Mouse (Mus musculus): Measurements from ENCODE around the gene Fig4. TPM values are rescaled to one million over a fixed set of nuclear protein-coding genes. Genes with fewer than 3 reads are reported as not detected.

The Fig4 gene
- polyA plus RNA-seq, 1 experiment: 7.8 TPM

DNA sequence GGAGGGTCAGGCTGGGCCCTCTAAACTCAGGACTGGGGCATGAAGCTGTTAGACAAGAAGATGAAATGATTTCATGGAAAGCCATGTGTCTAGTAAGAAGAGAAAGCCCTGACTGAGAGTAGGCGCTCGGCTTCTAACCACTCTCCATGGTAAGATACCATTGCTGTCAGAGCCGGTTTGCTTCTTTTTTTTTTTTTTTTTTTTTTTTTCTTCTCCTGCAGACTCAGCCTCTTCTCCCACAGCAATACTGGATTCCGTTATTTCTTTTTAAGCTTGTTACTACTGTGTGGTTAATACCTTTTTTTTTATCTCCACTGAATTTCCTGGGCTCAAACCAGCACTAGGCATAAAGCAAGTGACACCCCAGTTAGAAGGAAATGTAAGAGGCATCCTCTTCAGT, 151.2 kb downstream of the Fig4 start:
- Histone ChIP-seq H3K27me3 (ENCODE audit: control insufficient read depth, insufficient read depth, insufficient read length) (peaks cover 17% of the 10 kb centered on the region), H3K79me2 (ENCODE audit: control insufficient read depth, insufficient read depth) (no peaks in the 10 kb centered on the region), H3K36me3 (ENCODE audit: control insufficient read depth, insufficient read depth) (no peaks in the 10 kb centered on the region), H3ac (ENCODE audit: control insufficient read depth, insufficient read length, low read depth) (no peak overlapping the region), H3K79me3 (ENCODE audit: low read depth) (no peaks in the 10 kb centered on the region), H3K4me3 (ENCODE audit: insufficient read depth, poor library complexity, severe bottlenecking) (no peak overlapping the region)
- TF ChIP-seq FOSL1 (IDR thresholded peaks at IDR 0.05; ENCODE audit: insufficient read depth, low read length, poor library complexity, severe bottlenecking) (no peak), MYOG (IDR thresholded peaks at IDR 0.05; ENCODE audit: control insufficient read depth, extremely low read depth, insufficient read length) (no peak), USF1 (IDR thresholded peaks at IDR 0.05; ENCODE audit: low read depth) (no peak), CEBPB (IDR thresholded peaks at IDR 0.05; ENCODE audit: low read depth) (no peak), CTCF (IDR thresholded peaks at IDR 0.05; ENCODE audit: control insufficient read depth, insufficient read depth, insufficient read length) (no peak), MYOD1 (IDR thresholded peaks at IDR 0.05; ENCODE audit: control insufficient read depth, insufficient read length, low read depth) (no peak), MAX (IDR thresholded peaks at IDR 0.05) (no peak)

DNA sequence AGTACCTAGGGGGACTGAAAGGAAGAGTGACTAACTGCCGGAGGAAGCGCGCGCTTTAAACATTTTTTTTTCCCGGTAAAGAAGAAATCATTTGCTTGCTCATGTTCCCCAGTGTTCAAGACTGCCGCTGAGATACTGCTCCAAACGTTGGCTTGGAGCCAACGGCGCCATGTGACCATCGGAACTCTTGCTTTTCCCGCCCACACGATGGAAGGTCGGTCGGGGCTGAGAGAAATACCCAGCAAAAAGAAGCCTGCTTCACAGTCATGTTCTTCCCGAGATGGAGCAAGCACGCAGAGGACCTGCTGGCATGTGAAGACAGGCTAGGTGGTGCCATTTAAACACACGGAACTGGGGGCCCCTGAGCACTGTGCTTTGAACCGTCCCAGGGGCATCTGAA, 151.6 kb downstream of the Fig4 start:
- TF ChIP-seq MAX (IDR thresholded peaks at IDR 0.05) (no peak), CEBPB (IDR thresholded peaks at IDR 0.05; ENCODE audit: low read depth) (no peak), CTCF (IDR thresholded peaks at IDR 0.05; ENCODE audit: control insufficient read depth, insufficient read depth, insufficient read length) (no peak), USF1 (IDR thresholded peaks at IDR 0.05; ENCODE audit: low read depth) (peak; percentile 53)
- Histone ChIP-seq H3ac (ENCODE audit: control insufficient read depth, insufficient read length, low read depth) (no peak overlapping the region), H3K27me3 (ENCODE audit: control insufficient read depth, insufficient read depth, insufficient read length) (peaks cover 17% of the 10 kb centered on the region), H3K79me3 (ENCODE audit: low read depth) (no peaks in the 10 kb centered on the region), H3K36me3 (ENCODE audit: control insufficient read depth, insufficient read depth) (no peaks in the 10 kb centered on the region), H3K79me2 (ENCODE audit: control insufficient read depth, insufficient read depth) (no peaks in the 10 kb centered on the region), H3K4me3 (ENCODE audit: insufficient read depth, poor library complexity, severe bottlenecking) (no peak overlapping the region)

DNA sequence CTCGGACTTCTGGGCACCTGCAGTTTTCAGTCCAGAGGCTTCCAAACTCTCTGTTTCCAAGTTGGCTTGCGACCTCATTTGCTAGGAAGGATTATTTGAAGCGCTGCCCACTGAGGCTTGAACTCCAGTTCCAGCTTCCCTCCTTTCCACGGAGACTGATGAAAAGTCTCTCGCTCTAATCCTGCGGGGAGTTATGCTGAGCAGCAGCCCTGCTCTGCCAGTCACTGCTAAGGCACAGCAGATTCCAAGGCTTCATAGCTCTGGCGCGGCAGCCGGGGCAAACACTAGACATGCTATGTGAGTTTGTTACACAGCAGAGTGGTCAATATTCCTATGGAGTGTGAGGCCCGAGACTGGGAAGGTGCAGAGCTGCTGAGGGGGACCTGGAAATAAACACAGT, 152.0 kb downstream of the Fig4 start:
- Histone ChIP-seq H3K27me3 (ENCODE audit: control insufficient read depth, insufficient read depth, insufficient read length) (peaks cover 17% of the 10 kb centered on the region), H3K4me3 (ENCODE audit: insufficient read depth, poor library complexity, severe bottlenecking) (no peak overlapping the region), H3K36me3 (ENCODE audit: control insufficient read depth, insufficient read depth) (no peaks in the 10 kb centered on the region), H3K79me3 (ENCODE audit: low read depth) (no peaks in the 10 kb centered on the region), H3ac (ENCODE audit: control insufficient read depth, insufficient read length, low read depth) (no peak overlapping the region), H3K79me2 (ENCODE audit: control insufficient read depth, insufficient read depth) (no peaks in the 10 kb centered on the region)
- TF ChIP-seq MYOD1 (IDR thresholded peaks at IDR 0.05; ENCODE audit: control insufficient read depth, insufficient read length, low read depth) (no peak), CEBPB (IDR thresholded peaks at IDR 0.05; ENCODE audit: low read depth) (no peak), FOSL1 (IDR thresholded peaks at IDR 0.05; ENCODE audit: insufficient read depth, low read length, poor library complexity, severe bottlenecking) (no peak), USF1 (IDR thresholded peaks at IDR 0.05; ENCODE audit: low read depth) (no peak), MYOG (IDR thresholded peaks at IDR 0.05; ENCODE audit: control insufficient read depth, extremely low read depth, insufficient read length) (no peak), CTCF (IDR thresholded peaks at IDR 0.05; ENCODE audit: control insufficient read depth, insufficient read depth, insufficient read length) (no peak)

DNA sequence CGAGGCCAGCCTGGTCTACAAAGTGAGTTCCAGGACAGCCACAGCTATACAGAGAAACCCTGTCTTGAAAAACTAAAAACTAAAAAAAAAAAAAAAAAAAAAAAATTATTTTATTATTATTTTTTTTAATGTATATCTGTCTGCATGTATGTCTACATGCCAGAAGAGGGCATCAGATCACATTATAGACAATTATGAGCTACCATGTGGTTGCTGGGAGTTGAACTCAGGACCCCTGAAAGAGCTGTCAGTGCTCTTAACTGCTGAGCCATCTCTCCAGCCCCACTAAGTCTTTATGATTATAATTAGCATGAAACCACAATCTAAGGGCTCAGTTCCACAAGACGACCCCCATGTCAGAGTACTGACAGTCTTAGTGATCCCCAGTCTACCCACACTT, 152.6 kb downstream of the Fig4 start:
- H3K4me3 ChIP-seq (ENCODE audit: insufficient read depth, poor library complexity, severe bottlenecking): no peak overlapping the region
- no peak overlapping the region for H3ac ChIP-seq (ENCODE audit: control insufficient read depth, insufficient read length, low read depth)
- TF ChIP-seq MYOD1 (IDR thresholded peaks at IDR 0.05; ENCODE audit: control insufficient read depth, insufficient read length, low read depth) (no peak), FOSL1 (IDR thresholded peaks at IDR 0.05; ENCODE audit: insufficient read depth, low read length, poor library complexity, severe bottlenecking) (no peak), USF1 (IDR thresholded peaks at IDR 0.05; ENCODE audit: low read depth) (no peak), CEBPB (IDR thresholded peaks at IDR 0.05; ENCODE audit: low read depth) (no peak), CTCF (IDR thresholded peaks at IDR 0.05; ENCODE audit: control insufficient read depth, insufficient read depth, insufficient read length) (no peak), MAX (IDR thresholded peaks at IDR 0.05) (no peak), MYOG (IDR thresholded peaks at IDR 0.05; ENCODE audit: control insufficient read depth, extremely low read depth, insufficient read length) (no peak)
- no peaks in the 10 kb centered on the region for H3K36me3 ChIP-seq (ENCODE audit: control insufficient read depth, insufficient read depth)
- H3K79me2 ChIP-seq (ENCODE audit: control insufficient read depth, insufficient read depth): no peaks in the 10 kb centered on the region
- peaks cover 17% of the 10 kb centered on the region for H3K27me3 ChIP-seq (ENCODE audit: control insufficient read depth, insufficient read depth, insufficient read length)
- H3K79me3 ChIP-seq (ENCODE audit: low read depth): no peaks in the 10 kb centered on the region

DNA sequence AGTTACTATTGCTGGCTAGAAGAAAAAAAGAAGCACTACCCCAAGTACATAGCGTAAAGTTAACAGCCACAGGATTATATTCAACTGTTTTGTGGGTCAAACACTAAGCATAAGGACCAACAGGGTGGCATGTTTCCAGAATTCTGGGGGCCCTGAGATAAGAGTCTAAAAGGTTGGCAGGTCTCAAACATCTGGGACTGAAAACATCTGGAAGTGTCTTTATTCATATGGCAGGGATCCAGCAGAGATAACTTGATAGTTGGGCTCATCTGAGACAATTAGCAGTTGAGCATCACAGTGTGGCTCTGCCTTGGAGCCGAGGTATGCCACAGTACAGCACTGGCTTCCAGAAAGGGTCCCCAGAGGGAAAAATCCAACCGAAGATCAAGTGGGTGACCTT, 153.8 kb downstream of the Fig4 start:
- Histone ChIP-seq H3ac (ENCODE audit: control insufficient read depth, insufficient read length, low read depth) (no peak overlapping the region), H3K79me3 (ENCODE audit: low read depth) (no peaks in the 10 kb centered on the region), H3K36me3 (ENCODE audit: control insufficient read depth, insufficient read depth) (no peaks in the 10 kb centered on the region), H3K79me2 (ENCODE audit: control insufficient read depth, insufficient read depth) (no peaks in the 10 kb centered on the region), H3K4me3 (ENCODE audit: insufficient read depth, poor library complexity, severe bottlenecking) (no peak overlapping the region), H3K27me3 (ENCODE audit: control insufficient read depth, insufficient read depth, insufficient read length) (peaks cover 17% of the 10 kb centered on the region)
- TF ChIP-seq CTCF (IDR thresholded peaks at IDR 0.05; ENCODE audit: control insufficient read depth, insufficient read depth, insufficient read length): no peak
- no peak for TF ChIP-seq MAX (IDR thresholded peaks at IDR 0.05)
- TF ChIP-seq USF1 (IDR thresholded peaks at IDR 0.05; ENCODE audit: low read depth): no peak
- TF ChIP-seq FOSL1 (IDR thresholded peaks at IDR 0.05; ENCODE audit: insufficient read depth, low read length, poor library complexity, severe bottlenecking): no peak
- TF ChIP-seq MYOG (IDR thresholded peaks at IDR 0.05; ENCODE audit: control insufficient read depth, extremely low read depth, insufficient read length): no peak
- TF ChIP-seq CEBPB (IDR thresholded peaks at IDR 0.05; ENCODE audit: low read depth): no peak
- no peak for TF ChIP-seq MYOD1 (IDR thresholded peaks at IDR 0.05; ENCODE audit: control insufficient read depth, insufficient read length, low read depth)

DNA sequence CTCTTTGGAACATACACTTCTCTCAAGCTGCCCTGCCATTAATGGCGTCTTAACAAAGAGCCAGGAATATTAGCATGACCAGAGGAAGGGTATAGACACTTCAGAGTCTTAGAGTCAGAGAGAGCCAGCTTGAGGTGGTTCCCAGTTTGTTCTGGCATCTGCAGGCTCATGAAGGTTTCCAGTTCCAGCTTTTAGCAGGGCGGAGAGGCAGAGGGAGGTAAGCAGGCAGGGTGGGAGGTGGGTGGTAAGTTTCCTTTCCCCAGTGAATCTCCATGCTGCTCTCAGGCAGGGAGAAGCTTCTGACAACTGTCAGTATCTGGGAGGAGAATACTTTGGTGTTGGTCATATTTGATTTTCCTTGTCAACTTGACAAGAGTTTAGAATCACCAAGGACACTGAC, 156.9 kb downstream of the Fig4 start:
- H3K79me3 ChIP-seq (ENCODE audit: low read depth): no peaks in the 10 kb centered on the region
- no peak overlapping the region for H3K4me3 ChIP-seq (ENCODE audit: insufficient read depth, poor library complexity, severe bottlenecking)
- TF ChIP-seq MYOD1 (IDR thresholded peaks at IDR 0.05; ENCODE audit: control insufficient read depth, insufficient read length, low read depth) (no peak), FOSL1 (IDR thresholded peaks at IDR 0.05; ENCODE audit: insufficient read depth, low read length, poor library complexity, severe bottlenecking) (no peak)
- H3ac ChIP-seq (ENCODE audit: control insufficient read depth, insufficient read length, low read depth): no peak overlapping the region
- H3K36me3 ChIP-seq (ENCODE audit: control insufficient read depth, insufficient read depth): no peaks in the 10 kb centered on the region
- peaks cover 15% of the 10 kb centered on the region for H3K27me3 ChIP-seq (ENCODE audit: control insufficient read depth, insufficient read depth, insufficient read length)
- H3K79me2 ChIP-seq (ENCODE audit: control insufficient read depth, insufficient read depth): no peaks in the 10 kb centered on the region

Other genes starting within 250 kb of the Fig4 start
- not detected for gene Gpr6, start 231.0 kb downstream of the Fig4 start, polyA plus RNA-seq (2012; fragmentation: generic; extraction: Trizol)
- not detected for gene Ak9, start 720 bp upstream of the Fig4 start, polyA plus RNA-seq (2012; fragmentation: generic; extraction: Trizol)
- 5.7 TPM for gene Zbtb24, start 147.1 kb upstream of the Fig4 start, polyA plus RNA-seq (2012; fragmentation: generic; extraction: Trizol)
- gene Mical1, start 173.1 kb upstream of the Fig4 start, polyA plus RNA-seq (2012; fragmentation: generic; extraction: Trizol): 27.7 TPM
- 20.7 TPM for gene Smpd2, start 187.1 kb upstream of the Fig4 start, polyA plus RNA-seq (2012; fragmentation: generic; extraction: Trizol)
- gene Ppil6, start 187.2 kb upstream of the Fig4 start, polyA plus RNA-seq (2012; fragmentation: generic; extraction: Trizol): 0.08 TPM
- gene Cd164, start 216.2 kb upstream of the Fig4 start, polyA plus RNA-seq (2012; fragmentation: generic; extraction: Trizol): 53.2 TPM

Data from C2C12 (cell line).